Mouse (Mus musculus) erythroblast, adult 5-6 weeks (primary cell): ENCODE measurements around the gene Hoxa9. TPM values are rescaled to one million over a fixed set of nuclear protein-coding genes. Genes with fewer than 3 reads are reported as not detected.

ENCODE experiments used
- ATAC-seq: replicated peaks from 2 replicates; pipeline ENCODE4 v1.8.0; 2016; ENCODE audit warnings: moderate number of reproducible peaks, mild to moderate bottlenecking, moderate TSS enrichment, inconsistent platforms; ENCODE audit not compliant: poor library complexity, low FRiP score, severe bottlenecking
- total RNA-seq, 2 experiments: library from RNA; stranded (forward) in 1 of 2; stranded (reverse) in 1 of 2; fragments of 150-400 nt in 1 of 2; fragments of 200-764, 138-1000 nt in 1 of 2; gene quantifications; 2 replicates each; pipeline versions ENCODE4 v1.2.3 to v1.2.4; 2015 to 2017; ENCODE audit warnings: low replicate concordance in 2 of 2

Hoxa9 gene
- total RNA-seq, 2 experiments from 2014 or later = 2.5 TPM; not detected in 1

- ATAC-seq = no peak
Observed at GRCm38 (mm10) chr6:52262463-52263320, 31.8 kb upstream of the Hoxa9 start.

GRCm38 (mm10) chr6:52261751-52262462 lies 31.0 kb upstream of the Hoxa9 start:
- ATAC-seq = no peak

GRCm38 (mm10) chr6:52260654-52261575 lies 30.0 kb upstream of the Hoxa9 start, which contains the start of gene Hoxa13:
Gene Hoxa13 (minus strand): TSS chr6:52260880.
- ATAC-seq = no peak

GRCm38 (mm10) chr6:52259811-52260261 lies 28.9 kb upstream of the Hoxa9 start:
- no peak for ATAC-seq

- ATAC-seq = no peak
Observed at GRCm38 (mm10) chr6:52259081-52259790, 28.3 kb upstream of the Hoxa9 start.

- ATAC-seq = no peak
Observed at GRCm38 (mm10) chr6:52256956-52257355, 26.1 kb upstream of the Hoxa9 start.

GRCm38 (mm10) chr6:52253511-52254500 lies 22.9 kb upstream of the Hoxa9 start:
- no peak for ATAC-seq

GRCm38 (mm10) chr6:52252775-52253376 lies 22.0 kb upstream of the Hoxa9 start:
- ATAC-seq = no peak

GRCm38 (mm10) chr6:52252016-52252774 lies 21.3 kb upstream of the Hoxa9 start:
- no peak for ATAC-seq

- ATAC-seq = no peak
Observed at GRCm38 (mm10) chr6:52251177-52251879, 20.4 kb upstream of the Hoxa9 start.

- no peak for ATAC-seq
Observed at GRCm38 (mm10) chr6:52249826-52250225, 18.9 kb upstream of the Hoxa9 start.

- no peak for ATAC-seq
Observed at GRCm38 (mm10) chr6:52249415-52249738, 18.5 kb upstream of the Hoxa9 start.

GRCm38 (mm10) chr6:52248638-52249414 lies 17.9 kb upstream of the Hoxa9 start:
- ATAC-seq = no peak

GRCm38 (mm10) chr6:52247766-52248637 lies 17.1 kb upstream of the Hoxa9 start:
- no peak for ATAC-seq

GRCm38 (mm10) chr6:52246916-52247315 lies 16.0 kb upstream of the Hoxa9 start:
- no peak for ATAC-seq
